Mouse (Mus musculus) embryonic fibroblast, embryonic 13.5 days (primary cell): ENCODE measurements around the gene Map2k6.

Experiments used
- CTCF ChIP-seq: IDR thresholded peaks from 2 replicates; pipeline ENCODE4 v1.5.1; 2011; ENCODE audit warnings: mild to moderate bottlenecking, control low read depth, low read length, moderate library complexity, borderline replicate concordance; ENCODE audit not compliant: insufficient read depth
- POLR2A ChIP-seq: IDR thresholded peaks from 2 replicates; pipeline ENCODE4 v1.6.1; 2011; ENCODE audit warnings: low read depth, mild to moderate bottlenecking, control low read depth, low read length, moderate library complexity

DNA sequence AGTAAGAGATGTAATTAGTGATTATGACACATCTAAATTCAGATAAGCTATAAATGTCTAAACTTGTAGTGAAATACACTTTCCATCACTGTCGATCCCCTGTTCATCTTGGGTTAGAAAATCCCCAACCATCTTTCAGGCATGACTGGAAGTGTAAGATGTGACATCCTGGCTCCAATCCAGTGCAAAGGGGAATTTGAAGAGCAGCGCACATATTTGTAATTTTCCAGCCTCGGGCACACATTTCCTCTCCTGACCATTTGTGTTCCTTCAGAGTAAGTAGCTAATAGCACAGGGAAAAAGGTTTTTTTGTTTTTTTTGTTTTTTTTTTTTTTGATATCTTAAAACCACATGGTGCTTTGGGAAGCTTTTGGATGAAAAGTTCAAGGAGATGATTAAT is 146.5 kb downstream of the Map2k6 start:
- TF ChIP-seq CTCF (no peak), POLR2A (no peak)
